Mouse (Mus musculus) midbrain, embryonic 13.5 days (tissue): ENCODE results near the gene Pigx. TPM values are rescaled to one million over a fixed set of nuclear protein-coding genes. Genes with fewer than 3 reads are reported as not detected.
"Not testable (repeated sequence)": the region's sequence is repeated elsewhere in the genome, so short reads cannot be mapped to it uniquely, and the experiment has no call there.

ENCODE experiments used
- ATAC-seq: fragments of 200-750 bp; cut with Nextera tagmentation; 2 replicates; pipeline ENCODE4 v1.8.0; 2017; ENCODE audit warnings: mild to moderate bottlenecking, moderate TSS enrichment, moderate library complexity
- H3K27ac ChIP-seq: fragments of 300-500 bp; sonication (generic); 2 replicates; pipeline ENCODE4 v1.5.1; 2015; ENCODE audit warnings: inconsistent platforms, mild to moderate bottlenecking, moderate library complexity
- H3K27me3 ChIP-seq: fragments of 300-500 bp; sonication (generic); 2 replicates; pipeline ENCODE4 v1.6.1; 2015; ENCODE audit warnings: mild to moderate bottlenecking, inconsistent platforms
- H3K36me3 ChIP-seq: fragments of 300-500 bp; sonication (generic); 2 replicates; pipeline ENCODE4 v1.6.1; 2015; ENCODE audit warnings: mild to moderate bottlenecking, inconsistent platforms
- H3K4me1 ChIP-seq: fragments of 300-500 bp; sonication (generic); replicated peaks from 2 replicates; pipeline ENCODE4 v1.6.1; 2015; ENCODE audit warnings: inconsistent platforms
- H3K4me2 ChIP-seq: fragments of 300-500 bp; sonication (generic); replicated peaks from 2 replicates; pipeline ENCODE4 v1.6.1; 2015; ENCODE audit warnings: moderate library complexity, mild to moderate bottlenecking, inconsistent platforms
- H3K4me3 ChIP-seq: fragments of 300-500 bp; sonication (generic); replicated peaks from 2 replicates; pipeline ENCODE4 v1.5.1; 2015; ENCODE audit warnings: mild to moderate bottlenecking, inconsistent platforms
- H3K9ac ChIP-seq: fragments of 300-500 bp; sonication (generic); replicated peaks from 2 replicates; pipeline ENCODE4 v1.6.1; 2015; ENCODE audit warnings: mild to moderate bottlenecking, inconsistent platforms
- H3K9me3 ChIP-seq: fragments of 300-500 bp; sonication (generic); 2 replicates; pipeline ENCODE4 v1.6.1; 2016; ENCODE audit warnings: mild to moderate bottlenecking, inconsistent platforms
- WGBS: fragments of 180-500 bp; shearing (Covaris S2); methylation state at CpG from one replicate; pipeline ENCODE4 v1.1.7; 2015; 5-methylcytosine and 5-hydroxymethylcytosine counted together
- polyA plus RNA-seq: library from polyadenylated mRNA; unstranded; fragments of >200 nt; fragmentation: Nextera tagmentation; extraction: Ambion mirVana; gene quantifications from 2 replicates; pipeline ENCODE4 v1.2.1, GENCODE M21; 2015

Pigx gene
- polyA plus RNA-seq, 1 experiment from 2014 or later: 153 TPM

DNA sequence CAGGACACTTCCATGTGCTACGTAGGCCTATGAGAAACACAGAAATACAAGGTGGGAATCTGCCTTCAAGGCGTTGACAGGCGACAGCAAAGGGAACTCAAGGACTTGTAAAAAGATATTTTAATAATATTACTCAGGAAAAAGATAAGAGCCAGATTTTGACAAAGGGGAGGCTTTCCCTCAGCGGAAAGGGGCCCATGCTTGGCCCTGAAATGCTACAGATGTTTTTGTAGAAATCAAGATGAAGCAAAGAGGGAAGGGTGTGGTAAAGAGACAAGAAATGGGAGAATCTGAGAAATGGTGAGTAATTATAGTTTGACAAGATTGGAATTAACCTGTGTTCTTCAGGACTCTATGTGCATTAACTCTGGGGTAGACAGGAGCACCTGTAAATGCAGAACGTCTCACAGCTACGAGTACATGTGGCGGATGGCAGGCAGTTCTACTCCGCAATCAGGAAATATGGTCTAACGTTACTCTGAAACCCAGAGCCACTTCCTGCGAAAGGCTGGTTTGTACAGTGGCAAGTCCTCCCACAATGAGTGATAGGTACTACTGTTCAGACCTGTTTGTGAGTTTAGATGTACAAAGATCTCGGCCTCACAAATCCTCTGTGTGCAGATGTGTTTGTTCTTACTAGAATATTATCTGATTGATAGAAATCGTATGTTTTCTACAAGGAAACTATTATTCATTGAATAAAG is 8.0 kb upstream of the Pigx start:
- Histone ChIP-seq H3K4me2 (no peak overlapping the region), H3K27me3 (no peaks in the 10 kb centered on the region), H3K4me1 (no peaks in the 10 kb centered on the region), H3K4me3 (no peak overlapping the region), H3K9ac (no peak overlapping the region), H3K36me3 (peaks cover 71% of the 10 kb centered on the region), H3K9me3 (no peaks in the 10 kb centered on the region), H3K27ac (no peak overlapping the region)
- no peak for ATAC-seq
- WGBS: 92% methylated on average over 12 of the region's 12 CpGs

DNA sequence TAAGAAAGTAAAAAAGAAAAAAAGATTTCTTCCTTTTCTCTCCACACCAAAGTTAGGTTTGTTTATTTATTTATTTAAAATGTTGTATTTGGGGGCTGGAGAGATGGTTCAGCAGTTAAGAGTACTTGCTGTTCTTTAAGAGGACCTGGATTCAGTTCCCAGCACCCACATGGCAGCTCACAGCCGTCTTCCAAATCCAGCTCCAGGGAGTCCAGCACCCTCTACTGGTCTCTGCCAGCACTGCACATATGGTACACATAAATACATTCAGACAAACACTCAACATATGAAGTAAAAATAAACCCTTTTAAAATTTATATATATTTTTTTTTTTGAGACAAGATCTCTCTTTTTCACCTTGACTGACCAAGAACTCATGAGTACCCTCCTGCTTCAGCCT is 6.2 kb upstream of the Pigx start:
- Histone ChIP-seq H3K27ac (no peak overlapping the region), H3K9ac (no peak overlapping the region), H3K36me3 (peaks cover 75% of the 10 kb centered on the region), H3K9me3 (no peaks in the 10 kb centered on the region), H3K27me3 (no peaks in the 10 kb centered on the region), H3K4me3 (no peak overlapping the region), H3K4me2 (no peak overlapping the region), H3K4me1 (no peaks in the 10 kb centered on the region)
- no peak for ATAC-seq
- WGBS: 92% methylated on average over 1 of the region's 1 CpGs

DNA sequence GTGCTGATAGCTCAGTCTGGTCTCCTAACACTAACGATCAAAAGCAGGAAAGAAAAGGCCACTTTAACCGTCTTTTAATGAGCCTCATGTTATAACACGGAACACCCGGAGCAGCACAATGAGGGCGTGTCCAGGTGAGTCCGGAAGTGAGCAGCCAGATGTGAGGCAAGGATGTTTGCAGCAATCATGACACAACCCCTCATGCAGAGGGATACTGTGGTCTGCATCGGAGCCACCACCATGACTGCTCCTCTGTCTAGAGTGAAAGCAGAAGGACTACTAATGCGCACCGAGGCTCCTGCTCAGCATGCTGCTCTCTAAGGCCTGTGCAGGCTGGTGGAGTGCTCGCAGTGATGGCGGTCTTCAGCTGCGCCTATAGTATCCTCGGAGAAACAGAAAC is 2.8 kb upstream of the Pigx start:
- Histone ChIP-seq H3K9ac (no peak overlapping the region), H3K4me1 (peaks cover 20% of the 10 kb centered on the region), H3K36me3 (peaks cover 46% of the 10 kb centered on the region), H3K4me3 (no peak overlapping the region), H3K27me3 (no peaks in the 10 kb centered on the region), H3K9me3 (no peaks in the 10 kb centered on the region), H3K4me2 (no peak overlapping the region), H3K27ac (no peak overlapping the region)
- ATAC-seq: no peak
- 95% methylated on average over 13 of the region's 13 CpGs for WGBS

DNA sequence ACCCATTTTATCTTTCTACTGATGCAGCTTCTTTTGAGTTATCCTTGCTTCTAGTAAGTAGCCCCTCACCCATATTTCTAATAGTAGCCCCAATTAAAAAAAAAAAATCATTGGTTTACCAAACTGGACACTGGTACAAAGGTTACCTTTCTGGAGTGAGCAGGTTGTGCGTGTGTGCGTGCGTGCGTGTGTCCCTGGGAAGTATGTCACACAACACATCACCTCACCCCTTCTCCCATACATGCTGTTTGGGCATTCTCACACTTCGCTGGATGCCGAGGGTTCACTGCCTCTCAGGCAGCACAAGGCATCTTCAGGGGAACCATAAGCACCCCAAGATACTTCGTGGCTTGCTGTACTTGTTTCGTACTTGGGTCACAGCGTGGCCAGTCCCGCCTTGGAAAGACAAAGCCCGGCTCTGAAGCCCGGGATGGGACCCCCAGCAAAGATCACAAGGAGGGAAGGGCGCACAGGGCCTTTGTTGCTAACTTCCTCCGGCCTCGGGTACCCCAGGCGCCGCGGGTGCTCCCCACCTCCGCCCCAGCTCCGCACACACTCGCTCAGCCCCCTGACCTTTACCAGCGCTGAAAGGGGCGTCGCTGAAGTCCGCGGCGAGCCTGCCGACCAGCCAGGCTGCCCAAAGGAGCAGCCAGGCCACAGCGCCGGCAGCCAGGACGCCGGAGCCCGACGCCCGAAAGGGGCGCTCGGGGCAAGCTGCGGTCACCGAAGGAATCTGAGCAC is 473 bp downstream of the Pigx start:
- H3K9ac ChIP-seq: peak overlapping the region; percentile 90
- ATAC-seq: peak; percentile 88
- peaks cover 20% of the 10 kb centered on the region for H3K4me1 ChIP-seq
- H3K4me2 ChIP-seq: peak overlapping the region; percentile 71
- peaks cover 34% of the 10 kb centered on the region for H3K36me3 ChIP-seq
- H3K9me3 ChIP-seq: no peaks in the 10 kb centered on the region
- WGBS: under 1% methylated on average over 39 of the region's 39 CpGs
- no peaks in the 10 kb centered on the region for H3K27me3 ChIP-seq
- H3K4me3 ChIP-seq: peak overlapping the region; percentile 81
- peak overlapping the region; percentile 85 for H3K27ac ChIP-seq

DNA sequence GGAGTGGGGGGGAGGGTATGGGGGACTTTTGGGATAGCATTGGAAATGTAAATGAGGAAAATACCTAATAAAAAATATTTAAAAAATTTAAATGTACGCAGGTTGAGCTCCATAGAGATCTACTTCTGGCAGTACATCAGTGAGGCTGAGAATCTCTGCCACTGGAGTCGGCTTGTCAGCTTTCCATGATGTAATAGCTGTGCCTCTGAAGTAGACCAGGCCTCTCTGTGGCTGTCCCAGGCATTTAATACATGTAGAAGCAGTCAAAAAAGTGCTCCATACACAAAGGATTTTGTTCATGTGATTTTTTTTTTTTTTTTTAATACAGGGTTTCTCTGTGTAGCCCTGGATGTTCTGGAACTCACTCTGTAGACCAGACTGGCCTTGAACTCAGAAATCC is 1.8 kb downstream of the Pigx start:
- Histone ChIP-seq H3K36me3 (peaks cover 21% of the 10 kb centered on the region), H3K4me3 (0 out of 2 replicates have a peak overlapping the region, but pooled peaks have one; percentile 81), H3K4me1 (peaks cover 20% of the 10 kb centered on the region), H3K4me2 (peak overlapping the region; percentile 71)
- not testable (repeated sequence) for ATAC-seq, H3K27me3 ChIP-seq, H3K27ac ChIP-seq, H3K9ac ChIP-seq, H3K9me3 ChIP-seq
- 90% methylated on average over 2 of the region's 2 CpGs for WGBS

DNA sequence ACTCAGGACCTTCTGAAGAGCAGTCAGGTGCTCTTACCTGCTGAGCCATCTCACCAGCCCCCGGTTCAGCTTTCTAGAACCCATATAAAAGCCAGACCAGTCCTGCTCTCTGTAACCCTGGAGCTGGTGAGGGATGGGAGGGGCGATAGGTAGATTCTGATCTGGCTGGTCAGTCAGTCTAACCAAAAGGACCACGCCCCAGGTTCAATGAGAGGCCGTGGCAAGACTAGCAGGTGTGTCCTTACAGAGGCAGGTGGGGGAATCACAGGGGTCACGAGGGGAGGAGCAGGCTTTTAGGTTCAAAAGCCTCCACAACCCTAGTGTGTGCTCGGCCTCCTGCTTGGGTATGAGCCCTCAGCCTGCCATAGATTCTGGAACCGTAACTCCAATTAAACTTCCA is 8.1 kb downstream of the Pigx start:
- H3K9me3 ChIP-seq: no peaks in the 10 kb centered on the region
- WGBS: 98% methylated on average over 7 of the region's 7 CpGs
- H3K27ac ChIP-seq: no peak overlapping the region
- H3K4me3 ChIP-seq: no peak overlapping the region
- H3K4me1 ChIP-seq: no peaks in the 10 kb centered on the region
- peaks cover 69% of the 10 kb centered on the region for H3K36me3 ChIP-seq
- no peaks in the 10 kb centered on the region for H3K27me3 ChIP-seq
- H3K9ac ChIP-seq: no peak overlapping the region
- no peak for ATAC-seq
- no peak overlapping the region for H3K4me2 ChIP-seq

DNA sequence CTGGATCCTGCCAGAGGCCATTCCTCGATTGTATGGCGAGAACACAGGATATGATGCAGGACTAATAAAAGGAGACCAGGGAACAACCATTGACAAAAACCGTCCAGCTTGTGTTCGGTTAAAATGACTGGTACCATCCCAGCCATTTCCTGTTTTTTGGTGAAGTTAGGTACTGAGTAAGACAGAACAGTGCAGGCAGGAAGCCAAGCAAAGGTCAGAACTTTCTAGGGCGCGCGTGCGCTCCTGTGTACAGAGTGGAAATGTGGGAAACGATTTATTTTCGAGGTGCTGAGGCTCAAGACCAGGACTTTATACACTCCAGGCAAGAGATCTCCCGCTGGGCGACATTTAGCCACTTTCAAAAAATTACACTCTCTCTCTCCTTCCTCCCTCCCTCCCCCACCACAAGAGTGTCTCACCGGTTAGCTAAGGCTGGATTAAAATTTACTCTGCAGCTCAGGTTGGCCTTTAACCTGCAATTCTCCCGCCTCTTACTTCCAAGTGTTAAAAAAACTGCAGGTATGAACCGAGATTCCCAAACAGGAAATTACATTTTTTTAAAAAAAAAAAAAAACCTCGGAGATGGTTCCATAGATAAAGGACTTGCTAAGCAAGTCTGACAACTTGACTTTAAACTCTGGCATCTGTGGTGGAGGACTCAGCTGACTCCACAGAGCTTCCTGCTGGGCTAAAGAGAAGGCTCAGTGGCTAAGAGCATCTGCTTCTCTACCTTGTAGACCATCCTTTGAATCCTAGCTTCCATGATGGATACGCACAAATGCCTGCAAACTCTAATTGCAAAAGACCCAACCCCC is 11.7 kb downstream of the Pigx start:
- Histone ChIP-seq H3K4me3 (no peak overlapping the region), H3K27me3 (no peaks in the 10 kb centered on the region), H3K36me3 (peaks cover 85% of the 10 kb centered on the region), H3K9ac (no peak overlapping the region), H3K4me2 (no peak overlapping the region), H3K27ac (no peak overlapping the region), H3K4me1 (no peaks in the 10 kb centered on the region), H3K9me3 (no peaks in the 10 kb centered on the region)
- ATAC-seq: no peak
- WGBS: 89% methylated on average over 17 of the region's 17 CpGs

DNA sequence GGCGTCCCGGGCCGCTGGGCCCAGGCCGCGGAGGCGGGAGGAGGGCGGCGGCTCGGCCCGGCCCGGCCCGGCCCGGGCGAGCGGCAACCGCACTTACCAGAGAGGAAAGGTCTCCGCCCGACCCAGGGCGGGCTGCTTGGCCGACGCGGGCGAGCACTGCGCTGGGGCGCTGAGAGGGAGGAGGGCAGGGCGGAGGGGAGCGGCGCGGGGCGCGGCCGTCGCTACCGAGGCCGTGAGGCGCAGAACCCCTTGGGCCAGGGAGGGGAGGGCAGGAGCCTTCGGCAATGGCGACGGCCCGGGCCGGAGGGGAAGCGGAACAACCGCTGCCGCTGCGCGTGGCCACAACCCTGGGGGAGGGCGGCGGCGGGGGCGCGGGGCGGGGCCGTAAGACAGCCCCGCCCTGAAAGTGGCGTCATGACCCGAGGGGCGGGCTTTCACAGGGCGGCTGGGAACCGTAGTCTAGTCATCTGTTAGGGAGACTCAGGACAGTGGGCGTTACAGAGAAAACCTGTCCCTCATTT is 20.5 kb downstream of the Pigx start, which contains the start of gene Pak2:
Gene Pak2 (minus strand): TSS at position 352 of the 521 bp plus-strand sequence.
- peak within 1 kb of the TSS; percentile 62 for H3K4me2 ChIP-seq
- under 1% methylated on average over 58 of the region's 60 CpGs for WGBS
- ATAC-seq: peak; percentile 97
- peak within 1 kb of the TSS; percentile 94 for H3K9ac ChIP-seq
- peak within 1 kb of the TSS; percentile 94 for H3K27ac ChIP-seq
- H3K27me3 ChIP-seq: no peaks in the 10 kb centered on the region
- H3K36me3 ChIP-seq: peaks cover 13% of the 10 kb centered on the region
- peak within 1 kb of the TSS; percentile 88 for H3K4me3 ChIP-seq
- no peaks in the 10 kb centered on the region for H3K9me3 ChIP-seq
- peaks cover 31% of the 10 kb centered on the region for H3K4me1 ChIP-seq

DNA sequence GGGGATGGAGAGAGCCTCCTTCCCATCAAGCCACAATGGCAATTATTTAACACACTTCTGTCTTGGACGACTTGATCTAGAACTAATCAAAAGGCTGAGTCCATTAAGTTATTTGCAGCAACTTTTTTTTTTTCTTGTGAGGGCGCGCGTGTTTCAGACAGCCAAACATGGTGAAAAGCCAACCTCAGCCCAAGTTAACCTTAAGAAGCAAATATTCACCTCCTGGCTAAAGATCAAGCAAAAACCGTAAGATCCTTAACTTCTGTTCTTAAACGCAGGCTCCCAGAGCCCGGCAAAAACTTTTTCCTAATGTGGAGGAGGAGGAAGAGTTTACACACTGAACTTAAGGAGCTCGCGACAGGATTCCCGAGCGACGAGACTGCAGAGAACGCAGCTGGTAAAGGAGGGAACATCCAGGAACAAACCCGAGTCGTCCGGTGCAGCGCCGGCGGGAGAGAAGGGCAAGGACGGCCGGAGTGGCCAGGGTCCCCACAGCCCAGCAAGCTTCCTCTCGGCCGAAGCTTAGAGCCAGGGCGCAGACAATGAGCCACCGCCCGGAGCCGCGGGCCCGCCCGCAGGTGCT is 21.0 kb downstream of the Pigx start:
- peak overlapping the region; percentile 94 for H3K9ac ChIP-seq
- peak overlapping the region; percentile 88 for H3K4me3 ChIP-seq
- H3K27ac ChIP-seq: peak overlapping the region; percentile 94
- H3K4me2 ChIP-seq: peak overlapping the region; percentile 62
- peaks cover 10% of the 10 kb centered on the region for H3K36me3 ChIP-seq
- ATAC-seq: no peak
- no peaks in the 10 kb centered on the region for H3K9me3 ChIP-seq
- H3K27me3 ChIP-seq: no peaks in the 10 kb centered on the region
- 0% methylated on average over 30 of the region's 30 CpGs for WGBS
- H3K4me1 ChIP-seq: peaks cover 31% of the 10 kb centered on the region

DNA sequence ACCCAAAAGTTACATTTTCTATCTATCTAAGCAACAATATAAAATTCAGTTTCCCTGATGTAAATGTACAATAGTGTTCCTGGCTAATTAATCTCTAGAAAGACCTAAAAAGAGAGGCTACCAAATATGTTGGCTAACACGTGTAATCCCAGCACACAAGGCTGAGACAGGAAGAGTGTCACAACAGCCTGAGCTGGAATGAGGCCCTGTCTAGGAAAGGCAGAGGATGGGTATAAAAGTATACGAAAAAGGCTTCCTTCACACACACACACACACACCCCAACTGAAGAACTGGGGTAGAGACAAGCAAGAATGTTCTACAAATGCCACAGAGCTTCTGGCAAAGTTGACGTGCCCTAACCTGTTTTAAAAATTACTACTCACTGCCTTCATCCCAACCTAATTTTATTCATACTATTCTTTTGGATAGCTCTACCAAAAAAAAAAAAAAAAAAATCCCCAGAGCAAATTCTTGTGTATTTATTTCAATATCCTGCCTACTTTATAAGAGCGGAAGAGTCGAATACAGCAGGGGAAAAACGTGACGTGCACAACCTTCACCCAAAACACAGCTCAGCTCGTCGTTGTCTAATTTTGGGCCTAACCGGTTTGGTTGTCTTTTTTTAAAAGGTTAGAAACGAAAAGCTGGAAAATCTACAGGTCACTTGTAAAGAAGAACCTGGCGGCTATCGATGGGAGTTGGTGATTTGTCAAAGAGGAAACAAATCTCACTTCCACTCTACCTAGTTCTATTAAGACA is 21.7 kb downstream of the Pigx start:
- no peak for ATAC-seq
- peak overlapping the region; percentile 62 for H3K4me2 ChIP-seq
- H3K9me3 ChIP-seq: no peaks in the 10 kb centered on the region
- H3K36me3 ChIP-seq: peaks cover 8% of the 10 kb centered on the region
- peak overlapping the region; percentile 88 for H3K4me3 ChIP-seq
- H3K27ac ChIP-seq: no peak overlapping the region
- peaks cover 31% of the 10 kb centered on the region for H3K4me1 ChIP-seq
- H3K9ac ChIP-seq: peak overlapping the region; percentile 94
- WGBS: 7% methylated on average over 13 of the region's 13 CpGs
- H3K27me3 ChIP-seq: no peaks in the 10 kb centered on the region

DNA sequence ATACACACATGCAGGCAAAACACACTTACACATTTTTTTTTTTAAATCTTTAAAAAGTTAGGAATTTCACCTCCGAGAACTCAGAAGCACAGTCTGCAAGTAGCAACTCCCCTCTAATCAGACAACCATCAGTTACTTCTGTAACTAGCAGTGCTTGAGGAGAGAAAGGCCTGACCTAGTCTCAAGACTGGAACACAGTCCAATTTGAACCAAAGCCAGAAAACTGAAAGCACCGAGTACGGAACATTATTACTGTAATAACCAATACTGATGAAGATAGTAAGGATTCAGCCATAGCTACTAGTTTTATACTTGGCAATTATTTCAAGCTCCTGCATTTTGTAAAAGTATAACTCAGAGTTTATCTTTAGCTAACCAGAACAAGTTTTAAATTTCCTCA is 23.1 kb downstream of the Pigx start:
- Histone ChIP-seq H3K36me3 (no peaks in the 10 kb centered on the region; the same call in 1 of the 2 replicates), H3K9ac (no peak overlapping the region), H3K27ac (no peak overlapping the region), H3K9me3 (no peaks in the 10 kb centered on the region), H3K4me2 (0 out of 2 replicates have a peak overlapping the region, but pooled peaks have one; percentile 9), H3K27me3 (no peaks in the 10 kb centered on the region), H3K4me3 (no peak overlapping the region), H3K4me1 (peaks cover 31% of the 10 kb centered on the region)
- 90% methylated on average over 3 of the region's 3 CpGs for WGBS
- ATAC-seq: no peak
